Comparison of ENCODE assay signal across 14 mouse cellular contexts in the genomic region with DNA sequence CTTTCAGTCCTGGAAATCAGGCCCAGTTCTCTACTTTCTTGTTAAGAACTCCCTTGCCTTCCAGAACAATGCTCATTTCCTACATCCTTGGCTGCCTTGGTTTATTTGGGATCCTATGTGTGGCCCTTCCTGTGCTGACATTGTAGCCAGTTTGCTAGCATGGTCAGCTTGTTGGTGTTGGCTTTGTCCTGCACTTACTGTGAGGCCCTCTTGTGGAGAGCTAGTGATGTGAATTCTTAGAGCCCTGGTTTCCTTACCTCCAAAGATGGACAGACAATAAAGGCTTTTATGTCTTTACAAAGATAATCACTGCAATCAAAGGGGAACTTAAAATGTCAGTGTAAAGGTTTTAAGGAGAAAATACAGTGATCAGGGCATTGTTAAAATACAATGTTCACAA. TPM values are rescaled to one million over a fixed set of nuclear protein-coding genes. Genes with fewer than 3 reads are reported as not detected.
A peak's percentile ranks its signal among the peaks of the same experiment; 100 is the strongest.
DNase-seq lines count a peak whose midpoint lies in the region; ATAC-seq and TF ChIP-seq lines count a peak whose summit lies in the region.
"Had no signal": no experiment of that assay in that cellular context is flagged by ENCODE, and none has a peak within 500 bp of the region (broad histone marks: within the 10 kb centered on the region; RNA-seq: fewer than 3 reads in every experiment).

No protein-coding gene starts in this region.

- peak; percentile 48 for TF ChIP-seq CTCF in heart, adult 2 months (IDR thresholded peaks at IDR 0.05)
- TF ChIP-seq CTCF in liver, embryonic 14.5 days (IDR thresholded peaks at IDR 0.05; ENCODE audit: low read depth), result peak; percentile 27; the same call in 1 of the 2 replicates

- intact Hi-C loops in heart, adult 2 months (cut with DNase I), result no loop called here

- no peaks in the 10 kb centered on the region for H3K9me3 ChIP-seq in heart, embryonic 11.5 days (replicated peaks; ENCODE audit: control insufficient read depth, low read length)
- H3K9me3 ChIP-seq in liver, embryonic 14.5 days (ENCODE audit: control insufficient read depth, low read length), result no peaks in the 10 kb centered on the region
- H3K9me3 ChIP-seq in liver, embryonic 12.5 days (replicated peaks), result no peaks in the 10 kb centered on the region
- H3K9me3 ChIP-seq: heart, embryonic 13.5 days; kidney, embryonic 15.5 days; lung, embryonic 15.5 days; midbrain, embryonic 15.5 days; neural tube, embryonic 12.5 days had no signal

- no peaks in the 10 kb centered on the region for H3K36me3 ChIP-seq in heart, adult 2 months (ENCODE audit: control insufficient read depth, insufficient read depth, low read length)
- H3K36me3 ChIP-seq in heart, embryonic 11.5 days (ENCODE audit: control insufficient read depth, insufficient read depth, low read length), result no peaks in the 10 kb centered on the region
- no peaks in the 10 kb centered on the region for H3K36me3 ChIP-seq in liver, embryonic 14.5 days (replicated peaks; ENCODE audit: control insufficient read depth, insufficient read depth, low read depth)
- H3K36me3 ChIP-seq in liver, embryonic 12.5 days, result no peaks in the 10 kb centered on the region
- H3K36me3 ChIP-seq: heart, embryonic 13.5 days; kidney, embryonic 15.5 days; lung, embryonic 15.5 days; midbrain, embryonic 15.5 days; neural tube, embryonic 12.5 days had no signal

- H3K4me2 ChIP-seq in heart, embryonic 11.5 days, result no peak overlapping the region
- no peak overlapping the region for H3K4me2 ChIP-seq in liver, embryonic 14.5 days (ENCODE audit: low read depth)
- no peak overlapping the region for H3K4me2 ChIP-seq in liver, embryonic 12.5 days
- H3K4me2 ChIP-seq: heart, embryonic 13.5 days; kidney, embryonic 15.5 days; lung, embryonic 15.5 days; midbrain, embryonic 15.5 days; neural tube, embryonic 12.5 days had no signal

- no peak overlapping the region for H3K27ac ChIP-seq in heart, adult 2 months
- H3K27ac ChIP-seq in heart, embryonic 11.5 days (ENCODE audit: low read depth, low read length), result no peak overlapping the region
- no peak overlapping the region for H3K27ac ChIP-seq in liver, embryonic 14.5 days
- no peak overlapping the region for H3K27ac ChIP-seq in liver, embryonic 12.5 days
- H3K27ac ChIP-seq: heart, embryonic 13.5 days; kidney, embryonic 15.5 days; lung, embryonic 15.5 days; midbrain, embryonic 15.5 days; neural tube, embryonic 12.5 days had no signal

- no peak for DNase-seq in heart, adult 2 months
- no peak for DNase-seq in liver, embryonic 14.5 days (ENCODE audit: low read depth in 3 of 3, low spot score in 3 of 3)
- peak; percentile 12 for DNase-seq in ES-CJ7 (ENCODE audit: low read depth, low spot score)
- peak; percentile 3 for DNase-seq in brain, adult 2 months (ENCODE audit: low read depth, low spot score)
- no peak for DNase-seq in MN1 (ENCODE audit: low spot score)

- ATAC-seq in heart, embryonic 11.5 days (replicated peaks; ENCODE audit: insufficient number of reproducible peaks, low FRiP score, low TSS enrichment), result no peak
- ATAC-seq in liver, embryonic 14.5 days (ENCODE audit: insufficient read depth), result no peak
- ATAC-seq in liver, embryonic 12.5 days, result no peak
- ATAC-seq in frontal cortex, adult (ENCODE audit: low TSS enrichment), result no peak
- ATAC-seq: hindbrain, embryonic 16.5 days; midbrain, embryonic 15.5 days had no signal

- no peak for TF ChIP-seq EP300 in heart, adult 2 months (IDR thresholded peaks at IDR 0.05; ENCODE audit: insufficient read depth, low read depth, low read length)
- no peak for TF ChIP-seq EP300 in liver, embryonic 14.5 days (IDR thresholded peaks at IDR 0.05; ENCODE audit: low read depth)

- no peaks in the 10 kb centered on the region for H3K4me1 ChIP-seq in heart, adult 2 months (ENCODE audit: control insufficient read depth, insufficient read depth, low read length)
- no peaks in the 10 kb centered on the region for H3K4me1 ChIP-seq in heart, embryonic 11.5 days (ENCODE audit: control insufficient read depth, insufficient read depth, low read length)
- no peaks in the 10 kb centered on the region for H3K4me1 ChIP-seq in liver, embryonic 14.5 days (replicated peaks; ENCODE audit: control insufficient read depth in 2 of 2, insufficient read depth in 2 of 2, low read length in 1 of 2)
- H3K4me1 ChIP-seq in liver, embryonic 12.5 days, result no peaks in the 10 kb centered on the region
- H3K4me1 ChIP-seq: heart, embryonic 13.5 days; kidney, embryonic 15.5 days; lung, embryonic 15.5 days; midbrain, embryonic 15.5 days; neural tube, embryonic 12.5 days had no signal

- TF ChIP-seq POLR2A in heart, adult 2 months (IDR thresholded peaks at IDR 0.05; ENCODE audit: insufficient read depth, low read depth, low read length), result no peak

- no peaks in the 10 kb centered on the region for H3K79me2 ChIP-seq in heart, adult 2 months (replicated peaks; ENCODE audit: control insufficient read depth, insufficient read depth, low read length)

- no peaks in the 10 kb centered on the region for H3K27me3 ChIP-seq in heart, adult 2 months (ENCODE audit: control insufficient read depth, insufficient read depth, low read length)
- H3K27me3 ChIP-seq in heart, embryonic 11.5 days (ENCODE audit: control insufficient read depth, insufficient read depth, low read length), result no peaks in the 10 kb centered on the region
- no peaks in the 10 kb centered on the region for H3K27me3 ChIP-seq in liver, embryonic 14.5 days (ENCODE audit: control insufficient read depth, insufficient read depth, low read length)
- H3K27me3 ChIP-seq in liver, embryonic 12.5 days (replicated peaks), result no peaks in the 10 kb centered on the region
- H3K27me3 ChIP-seq: heart, embryonic 13.5 days; kidney, embryonic 15.5 days; lung, embryonic 15.5 days; midbrain, embryonic 15.5 days; neural tube, embryonic 12.5 days had no signal

- no peak overlapping the region for H3K9ac ChIP-seq in heart, adult 2 months (ENCODE audit: low read depth, low read length)
- H3K9ac ChIP-seq in heart, embryonic 11.5 days (ENCODE audit: low read depth, low read length), result no peak overlapping the region
- no peak overlapping the region for H3K9ac ChIP-seq in liver, embryonic 14.5 days (replicated peaks)
- H3K9ac ChIP-seq in liver, embryonic 12.5 days, result no peak overlapping the region
- H3K9ac ChIP-seq: heart, embryonic 13.5 days; kidney, embryonic 15.5 days; lung, embryonic 15.5 days; midbrain, embryonic 15.5 days; neural tube, embryonic 12.5 days had no signal

- H3K4me3 ChIP-seq in heart, adult 2 months, result no peak overlapping the region
- H3K4me3 ChIP-seq in heart, embryonic 11.5 days (ENCODE audit: low read depth, low read length), result no peak overlapping the region
- no peak overlapping the region for H3K4me3 ChIP-seq in liver, embryonic 14.5 days (ENCODE audit: insufficient read depth in 1 of 2, low read depth in 2 of 2, low read length in 2 of 2)
- H3K4me3 ChIP-seq in liver, embryonic 12.5 days, result no peak overlapping the region
- H3K4me3 ChIP-seq: heart, embryonic 13.5 days; kidney, embryonic 15.5 days; lung, embryonic 15.5 days; midbrain, embryonic 15.5 days; neural tube, embryonic 12.5 days had no signal

RNA-seq across cellular contexts. Expression of gene Mospd1, which starts 32.9 kb away (rescaled TPM):
- total RNA-seq in heart, adult 2 months (2021), result 10 to 100 TPM; 32.0 to 41.9 TPM
- 8.6 and 18.1 TPM in 2 replicates for polyA plus RNA-seq in heart, adult 2 months (2012; rRNA removed)
- polyA plus RNA-seq in heart, embryonic 11.5 days (2014; fragmentation: Nextera tagmentation; extraction: Ambion mirVana), result 51.1 and 54.2 TPM in 2 replicates
- polyA plus RNA-seq in liver, embryonic 14.5 days (2012; rRNA removed), result 6.4 and 10.6 TPM in 2 replicates
- 39.0 and 39.7 TPM in 2 replicates for polyA plus RNA-seq in liver, embryonic 14.5 days (2014; fragmentation: Nextera tagmentation; extraction: Ambion mirVana)
- polyA plus RNA-seq in liver, embryonic 12.5 days (2016; fragmentation: Nextera tagmentation; extraction: Ambion mirVana), result 36.5 and 37.6 TPM in 2 replicates

Comparison
In these comparisons a context has a peak if more than half of its experiments do, and no peak if none do; other contexts are left out.
1. DNase-seq: peak in ES-CJ7 (single experiment) and brain, adult 2 months (single experiment); none in heart, adult 2 months (0 of 2), liver, embryonic 14.5 days (0 of 3) and MN1 (single experiment).